Comparison of ENCODE assay signal across 8 mouse cellular contexts in genomic region chr13:32802259-32803081, GRCm38 (mm10). TPM values are rescaled to one million over a fixed set of nuclear protein-coding genes. Genes with fewer than 3 reads are reported as not detected.
A peak's percentile ranks its signal among the peaks of the same experiment; 100 is the strongest.
DNase-seq lines count a peak whose midpoint lies in the region; ATAC-seq and TF ChIP-seq lines count a peak whose summit lies in the region.

TSS of gene D930007J09Rik (minus strand) at chr13:32802849.

- peak within 1 kb of the TSS; percentile 80 for H3K4me2 ChIP-seq in midbrain, embryonic 16.5 days (ENCODE audit: low read length)

- H3K9me3 ChIP-seq in midbrain, embryonic 16.5 days (replicated peaks; ENCODE audit: control insufficient read depth, low read length, poor library complexity, severe bottlenecking) = no peaks in the 10 kb centered on the region

- DNase-seq in kidney, adult 11 months = peak; percentile 18
- DNase-seq in kidney, adult 18-20 months = no peak
- peak; percentile 26 for DNase-seq in kidney, adult 9 months
- DNase-seq in liver = peak; percentile 60
- DNase-seq in splenic B cell, adult 2 months (ENCODE audit: low read depth, low spot score) = peak; percentile 33

- no peak for TF ChIP-seq POLR2A in cortical plate, adult 2 months (IDR thresholded peaks at IDR 0.05; ENCODE audit: extremely low read depth, insufficient read depth, low read length)

- TF ChIP-seq CTCF in cortical plate, adult 2 months (IDR thresholded peaks at IDR 0.05; ENCODE audit: extremely low read depth, insufficient read depth, low read length) = no peak

- peak within 1 kb of the TSS; percentile 90 for H3K27ac ChIP-seq in cortical plate, adult 2 months (ENCODE audit: insufficient read depth, low read length)
- peak within 1 kb of the TSS; percentile 93 for H3K27ac ChIP-seq in midbrain, embryonic 16.5 days (ENCODE audit: low read length)

- peak within 1 kb of the TSS; percentile 94 for H3K9ac ChIP-seq in midbrain, embryonic 16.5 days (ENCODE audit: low read depth, low read length)

- H3K36me3 ChIP-seq in midbrain, embryonic 16.5 days (ENCODE audit: control insufficient read depth, insufficient read depth, low read length) = peaks cover 11% of the 10 kb centered on the region
- H3K36me3 ChIP-seq in splenic B cell, adult 2 months (ENCODE audit: control insufficient read depth, insufficient read depth, low read length, poor library complexity, severe bottlenecking) = peaks cover 8% of the 10 kb centered on the region; the same call in 1 of the 2 replicates

- peak; percentile 45 for ATAC-seq in granulocyte monocyte progenitor cell, adult 5-6 weeks (replicated peaks; ENCODE audit: poor library complexity, severe bottlenecking)
- peak; percentile 30 for ATAC-seq in midbrain, embryonic 16.5 days

- H3K27me3 ChIP-seq in midbrain, embryonic 16.5 days (ENCODE audit: control insufficient read depth, insufficient read depth, low read depth, low read length) = no peaks in the 10 kb centered on the region
- H3K27me3 ChIP-seq in splenic B cell, adult 2 months (ENCODE audit: control insufficient read depth, insufficient read depth, low read length, poor library complexity, severe bottlenecking) = no peaks in the 10 kb centered on the region

- peak within 1 kb of the TSS; percentile 100 for H3K4me3 ChIP-seq in cortical plate, adult 2 months (ENCODE audit: insufficient read depth, low read length)
- peak within 1 kb of the TSS; percentile 97 for H3K4me3 ChIP-seq in midbrain, embryonic 16.5 days (ENCODE audit: low read depth, low read length)

- H3K4me1 ChIP-seq in cortical plate, adult 2 months (ENCODE audit: control insufficient read depth, insufficient read depth, low read length) = peaks cover 10% of the 10 kb centered on the region
- H3K4me1 ChIP-seq in midbrain, embryonic 16.5 days (ENCODE audit: control insufficient read depth, insufficient read depth, low read length) = peaks cover 24% of the 10 kb centered on the region

- under 1% methylated on average over 90 of the region's 95 CpGs for WGBS in midbrain, embryonic 16.5 days

RNA-seq across cellular contexts. Expression of gene D930007J09Rik, which starts in this region (rescaled TPM):
- polyA plus RNA-seq in cortical plate, adult 2 months (2012; rRNA removed) = 0.73 and 0.85 TPM in 2 replicates
- total RNA-seq in granulocyte monocyte progenitor cell, adult 5-6 weeks (2014; fragmentation: Nextera tagmentation) = not detected in 2 replicates
- not detected in 2 replicates for total RNA-seq in granulocyte monocyte progenitor cell, adult 5-6 weeks (2017)
- polyA plus RNA-seq in midbrain, embryonic 16.5 days (2015; fragmentation: Nextera tagmentation; extraction: Ambion mirVana) = not detected in 2 replicates

Comparison
In these comparisons a context has a peak if more than half of its experiments do, and no peak if none do; other contexts are left out.
1. Peak in ATAC-seq in granulocyte monocyte progenitor cell, adult 5-6 weeks; RNA of the gene not detected or under 1 TPM.
2. Peak in ATAC-seq, H3K4me3 ChIP-seq, H3K27ac ChIP-seq, H3K9ac ChIP-seq and H3K4me2 ChIP-seq in midbrain, embryonic 16.5 days; RNA of the gene not detected or under 1 TPM.